Mouse (Mus musculus) inflammation-experienced regulatory T-cells, adult 6 months (primary cell): ENCODE data around the gene Minpp1. TPM values are rescaled to one million over a fixed set of nuclear protein-coding genes. Genes with fewer than 3 reads are reported as not detected.
"Not testable (repeated sequence)": the region's sequence is repeated elsewhere in the genome, so short reads cannot be mapped to it uniquely, and the experiment has no call there.

ENCODE experiments used
- ATAC-seq: one replicate; pipeline ENCODE4 v1.8.0; 2017
- polyA plus RNA-seq, 3 experiments: library from polyadenylated mRNA; unstranded; fragments of 100-300 nt; shearing (Covaris generic); gene quantifications; one replicate each; pipeline ENCODE4 v1.2.1; 2017

The Minpp1 gene
- polyA plus RNA-seq, result 10 to 100 TPM in 2 of 3 experiments, 1 to 10 TPM in 1; 8.0 to 12.0 (median 11.6) TPM

DNA sequence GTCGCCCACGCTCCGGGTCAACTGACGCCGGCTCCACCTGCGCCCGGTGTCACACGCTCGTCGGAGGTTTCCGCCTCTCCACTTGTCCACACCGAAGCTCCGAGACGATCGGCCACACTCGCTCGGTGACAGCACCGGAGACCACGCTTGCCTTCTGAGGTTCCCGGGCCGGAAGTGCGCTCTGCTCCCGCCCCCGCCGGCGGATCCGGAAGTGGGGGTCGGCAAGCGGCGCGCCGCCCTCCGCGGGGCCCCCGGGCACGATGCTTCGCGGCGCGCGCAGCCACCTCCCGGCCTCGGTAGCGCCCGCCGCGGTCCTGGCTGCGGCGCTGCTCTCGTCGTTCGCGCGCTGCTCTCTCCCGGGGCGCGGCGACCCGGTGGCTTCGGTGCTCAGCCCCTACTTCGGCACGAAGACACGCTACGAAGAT, at the start of gene Minpp1:
Gene Minpp1, plus strand, starts transcription at position 89 of the 425 bp plus-strand sequence.
- peak; percentile 87 for ATAC-seq

DNA sequence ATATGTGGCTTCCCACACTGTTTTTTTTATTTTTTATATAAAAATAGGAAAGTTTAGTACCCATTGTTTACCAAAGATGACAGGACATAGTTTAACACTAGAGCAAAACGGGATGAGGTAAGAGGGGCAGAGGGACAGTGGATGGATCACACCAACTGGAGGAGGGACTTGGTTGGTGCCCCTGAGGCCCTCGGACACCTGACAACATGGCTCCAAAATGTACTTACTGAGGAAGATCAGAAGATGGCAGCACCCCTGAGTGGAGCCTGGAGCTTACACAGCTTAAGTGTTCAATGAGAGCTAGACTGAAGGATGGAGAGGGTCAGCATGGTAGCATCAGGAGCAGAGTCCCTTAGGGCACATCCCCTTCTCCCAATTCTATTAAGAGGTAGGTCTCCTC, 46.2 kb upstream of the Minpp1 start:
- ATAC-seq, result no peak

DNA sequence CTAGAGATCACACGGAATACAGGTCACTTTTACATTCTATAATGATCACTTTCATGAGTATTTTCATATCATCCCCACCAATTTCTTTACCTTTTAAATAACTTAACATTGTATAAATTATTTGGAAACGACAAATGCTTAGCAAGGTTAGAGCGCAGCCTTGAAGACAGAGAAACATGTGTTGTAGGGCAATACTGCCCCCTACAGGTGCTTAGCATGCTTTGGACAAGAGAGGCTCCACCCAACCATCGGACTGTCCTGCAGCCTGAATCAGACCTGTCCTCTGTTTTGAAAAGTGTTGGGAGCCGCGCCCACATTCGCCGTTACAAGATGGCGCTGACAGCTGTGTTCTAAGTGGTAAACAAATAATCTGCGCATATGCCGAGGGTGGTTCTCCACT, 44.0 kb upstream of the Minpp1 start:
- no peak for ATAC-seq

DNA sequence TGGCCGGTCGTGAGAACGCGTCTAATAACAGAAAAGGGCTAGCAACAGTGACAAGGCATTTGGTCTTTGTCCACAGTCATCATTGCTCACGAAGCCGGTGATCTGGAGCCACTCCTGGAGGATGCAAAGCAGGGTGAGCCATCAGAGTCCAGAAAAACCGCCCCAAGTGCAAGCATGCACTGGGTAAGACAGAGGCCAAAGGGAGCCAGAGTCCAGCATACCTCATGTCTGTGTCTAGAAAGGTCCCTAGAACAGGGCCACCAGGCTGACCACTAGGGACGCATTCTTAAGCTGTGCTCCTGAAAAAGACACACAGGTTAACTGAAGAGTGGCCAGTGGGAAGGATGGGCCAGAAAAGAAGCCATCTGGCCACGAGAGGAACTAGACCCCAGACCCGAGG, 36.6 kb upstream of the Minpp1 start:
- ATAC-seq, result no peak

DNA sequence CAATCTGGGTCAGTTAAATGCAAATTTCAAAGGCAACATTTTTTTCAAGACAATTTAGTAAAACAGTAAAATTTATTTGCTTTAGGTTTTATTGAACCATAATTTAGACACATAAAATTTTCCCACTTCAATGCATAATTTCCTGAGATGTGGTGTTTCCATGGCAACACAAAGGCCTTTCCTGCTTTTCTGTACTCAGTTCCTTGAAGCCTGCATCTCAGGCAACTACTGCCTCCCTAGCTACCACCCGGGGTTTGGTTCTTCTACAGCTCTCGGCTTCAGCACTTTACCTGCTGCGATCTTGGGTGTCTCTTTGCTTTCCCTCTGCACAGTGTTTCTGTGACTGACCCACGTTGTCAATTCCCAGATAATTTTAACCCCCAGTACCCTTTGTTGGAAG, 33.3 kb upstream of the Minpp1 start:
- ATAC-seq, result no peak

DNA sequence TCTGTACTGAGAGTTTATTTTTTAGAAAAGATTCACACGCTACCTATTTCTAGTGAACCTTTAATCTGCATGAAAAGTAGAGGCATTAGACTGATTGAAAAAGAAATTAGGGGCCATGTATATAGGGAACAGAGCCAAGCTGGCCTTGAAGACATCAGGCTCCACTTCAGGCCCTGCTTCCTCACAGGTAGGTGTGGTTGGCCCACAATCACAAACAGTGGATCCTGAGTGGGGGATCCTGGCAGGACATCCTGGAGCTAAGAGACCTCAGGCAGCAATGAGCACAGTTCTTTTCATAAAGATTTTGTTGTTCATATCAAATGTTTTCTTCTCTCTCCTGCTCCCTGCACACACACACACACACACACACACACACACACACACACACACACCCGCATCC, 28.8 kb upstream of the Minpp1 start:
- no peak for ATAC-seq

DNA sequence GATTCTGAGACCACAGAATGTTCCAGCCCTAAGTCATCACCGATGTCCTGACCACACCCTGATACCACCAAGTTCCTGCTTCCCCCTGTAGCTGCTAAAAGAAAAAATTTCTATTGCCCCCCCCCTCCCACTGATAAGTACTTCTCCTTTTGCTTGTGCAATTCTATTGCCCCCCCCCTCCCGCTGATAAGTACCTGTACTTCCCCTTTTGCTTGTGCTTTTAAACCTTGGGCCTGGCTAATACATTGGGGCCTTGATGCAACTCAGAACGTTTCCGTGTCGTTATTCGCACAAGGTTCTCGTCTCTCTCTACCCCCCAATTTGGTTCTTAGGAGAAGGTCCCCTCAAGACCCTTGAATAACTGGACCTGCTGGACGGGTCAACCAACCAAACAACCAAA, 27.9 kb upstream of the Minpp1 start:
- not testable (repeated sequence) for ATAC-seq

DNA sequence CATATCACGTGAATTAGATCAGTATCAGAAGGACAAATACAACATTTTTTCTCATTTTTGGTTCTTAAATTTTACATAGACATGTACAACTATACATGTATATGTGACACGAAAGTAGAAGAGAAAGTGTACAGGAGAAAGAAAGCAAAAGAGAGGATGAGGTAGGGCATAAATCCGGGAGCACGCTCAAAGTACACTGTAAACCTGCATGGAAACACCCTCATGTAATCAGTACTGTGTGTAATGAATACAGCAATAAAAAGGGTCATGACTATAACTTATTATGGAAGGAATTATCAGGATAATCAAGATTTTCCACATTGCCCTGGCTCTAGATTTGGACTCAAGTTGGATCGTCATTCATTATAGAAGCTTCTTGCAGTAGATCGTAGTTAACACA, 22.5 kb upstream of the Minpp1 start:
- ATAC-seq, result no peak

DNA sequence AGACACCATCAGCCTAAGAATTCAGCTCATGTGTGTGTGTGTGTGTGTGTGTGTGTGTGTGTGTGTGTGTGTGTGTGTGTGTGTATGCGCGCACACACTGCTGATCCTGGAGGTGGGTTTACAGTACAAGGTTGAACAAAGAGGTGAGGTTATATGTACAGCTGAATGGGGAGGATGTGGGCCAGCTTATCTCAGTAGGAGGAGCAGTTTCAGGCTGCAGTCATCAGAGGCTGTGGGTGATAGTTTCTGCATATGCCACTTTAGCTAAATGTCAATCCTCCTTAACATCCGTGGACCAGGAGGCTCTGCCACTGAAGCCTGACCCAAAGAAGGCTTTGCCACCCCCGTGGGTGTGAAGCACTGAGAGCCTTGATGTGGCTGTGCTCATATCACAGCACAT, 20.3 kb upstream of the Minpp1 start:
- ATAC-seq, result peak; percentile 95

DNA sequence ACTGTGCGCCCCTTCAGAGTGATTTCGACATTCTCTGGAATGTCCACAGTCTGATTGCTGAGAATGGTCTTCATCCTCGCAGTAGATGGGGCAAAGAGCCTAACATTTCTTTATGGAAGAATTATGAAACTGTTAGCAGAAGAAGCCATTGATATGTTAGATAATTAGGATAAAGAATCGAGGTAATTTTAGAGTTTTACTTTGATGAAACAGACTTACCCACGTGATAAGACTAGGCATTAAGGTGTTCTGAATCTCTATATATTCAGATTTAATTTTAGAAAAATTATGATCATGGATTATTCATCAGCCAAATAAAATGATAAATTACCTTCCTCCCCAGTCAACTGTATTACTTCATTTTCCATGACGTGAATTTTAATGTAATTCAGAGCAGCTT, 19.1 kb upstream of the Minpp1 start, which contains the start of gene Rpl9-ps6:
Gene Rpl9-ps6, minus strand, starts transcription at position 101 of the 400 bp plus-strand sequence.
- no peak for ATAC-seq

DNA sequence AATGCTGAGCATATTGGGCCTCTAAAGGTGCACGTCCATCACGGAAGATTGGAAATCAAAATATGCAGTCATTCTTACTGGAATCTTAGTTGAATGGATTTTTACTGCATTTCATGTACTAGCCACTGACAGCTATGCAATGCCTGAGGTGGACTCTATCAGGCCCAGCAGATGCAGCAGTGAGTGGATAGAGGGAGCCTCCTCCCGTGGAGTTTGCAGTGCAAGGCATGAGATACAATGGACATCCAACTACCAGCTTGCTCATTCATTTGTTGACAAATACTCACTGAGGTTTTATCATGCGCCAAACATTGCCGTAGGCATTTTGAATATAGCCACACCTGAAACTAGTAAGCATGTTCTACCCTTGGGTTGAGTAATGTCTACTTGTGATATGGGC, 18.2 kb upstream of the Minpp1 start:
- no peak for ATAC-seq

DNA sequence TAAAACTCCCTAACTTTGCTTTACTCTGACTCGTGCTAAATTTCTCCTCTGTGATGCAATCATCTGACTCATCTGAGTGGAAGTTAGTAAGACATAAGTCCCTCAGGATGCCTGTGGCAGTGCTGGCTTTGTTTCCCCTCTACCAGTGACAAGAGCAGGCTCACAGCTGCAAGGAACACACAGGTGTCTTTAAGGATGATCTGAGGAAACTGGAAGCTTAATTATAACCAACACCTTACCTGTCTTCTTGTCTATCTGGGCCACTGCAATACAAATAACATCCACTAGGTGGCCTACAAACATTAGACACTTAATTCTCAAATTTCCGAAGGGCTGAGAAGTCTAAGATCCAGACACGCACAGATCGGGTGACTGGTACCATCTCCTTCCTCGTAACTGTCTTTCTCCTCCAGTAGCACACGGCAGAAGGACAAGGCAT, 15.5 kb upstream of the Minpp1 start:
- ATAC-seq, result peak; percentile 50

DNA sequence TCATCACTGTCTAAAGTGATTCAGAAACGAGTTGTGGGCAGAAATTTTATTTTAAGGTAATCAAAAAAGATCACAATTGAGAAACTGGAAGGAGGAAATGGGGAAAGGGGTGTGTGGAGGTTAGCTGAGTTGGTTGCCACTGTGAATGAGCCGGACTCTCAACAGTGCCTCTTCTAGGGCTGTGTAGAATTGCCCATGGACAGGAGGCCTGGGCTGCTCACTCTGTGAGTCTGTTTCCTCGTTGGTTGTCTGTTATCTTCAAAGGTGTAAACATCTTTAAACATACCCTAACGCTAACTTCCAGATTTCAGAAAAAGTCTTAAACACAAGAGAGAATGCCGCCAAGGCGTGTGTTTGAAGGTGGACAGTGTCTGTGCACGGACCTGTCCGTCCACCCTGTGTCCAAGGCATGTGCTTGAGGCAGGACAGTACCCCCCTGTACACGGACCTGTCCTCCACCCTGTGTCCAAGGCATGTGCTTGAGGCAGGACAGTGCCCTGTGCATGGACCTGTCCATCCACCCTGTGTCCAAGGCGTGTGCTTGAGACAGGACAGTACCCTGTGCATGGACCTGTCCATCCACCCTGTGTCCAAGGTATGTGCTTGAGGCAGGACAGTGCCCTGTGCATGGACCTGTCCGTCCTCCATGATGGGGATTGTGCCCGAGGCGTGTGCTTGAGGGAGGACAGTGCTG, 14.9 kb upstream of the Minpp1 start:
- no peak for ATAC-seq

DNA sequence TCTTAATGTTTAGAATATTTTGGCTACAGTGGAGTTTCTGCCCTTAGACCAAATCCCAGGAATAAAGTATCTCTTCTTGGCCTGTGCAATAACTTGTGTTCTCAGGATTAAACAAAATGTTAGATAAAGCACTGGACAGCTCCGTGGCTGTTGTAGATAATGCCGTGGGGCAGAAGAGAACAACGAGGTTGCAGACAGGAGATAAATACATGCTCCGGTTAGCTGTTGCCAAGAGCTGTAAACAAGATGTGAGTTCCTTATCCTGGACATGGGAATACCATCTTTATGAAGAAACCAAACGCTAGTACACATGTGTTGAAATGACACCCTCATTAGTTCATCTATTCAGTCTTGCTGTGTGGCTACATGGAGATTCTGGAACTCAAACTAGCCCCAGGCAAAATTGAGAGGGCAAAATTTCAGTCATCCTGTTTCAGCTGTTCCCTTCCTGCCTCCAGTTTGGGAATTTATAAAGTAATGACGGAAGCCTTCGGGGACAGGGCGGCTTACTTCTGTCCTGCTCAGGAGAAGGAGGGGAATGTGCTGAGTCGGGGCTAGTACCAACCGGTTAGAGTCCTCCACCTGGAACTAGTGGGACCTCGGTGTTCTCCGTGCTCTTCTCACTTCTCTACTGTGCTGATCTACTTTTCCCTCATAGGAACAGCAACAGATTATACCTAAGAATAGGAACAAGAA, 9.4 kb upstream of the Minpp1 start:
- ATAC-seq, result no peak

DNA sequence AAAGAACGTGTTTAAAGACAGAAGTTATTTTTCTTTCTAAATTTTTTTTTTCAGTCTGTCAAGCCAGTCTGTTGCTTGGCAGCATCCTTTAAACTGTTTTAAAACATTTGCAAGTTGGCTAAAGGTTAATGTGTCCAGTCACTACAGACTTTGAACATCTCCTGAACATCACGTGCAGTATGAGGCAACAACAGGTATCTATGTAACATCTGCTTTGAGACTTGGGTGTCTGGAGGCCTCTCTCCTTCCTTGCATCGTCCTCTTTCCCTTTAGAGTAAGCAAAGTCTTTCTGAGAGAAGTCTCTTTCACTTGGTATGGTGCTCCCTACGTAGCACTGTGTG, 8.9 kb upstream of the Minpp1 start:
- no peak for ATAC-seq

DNA sequence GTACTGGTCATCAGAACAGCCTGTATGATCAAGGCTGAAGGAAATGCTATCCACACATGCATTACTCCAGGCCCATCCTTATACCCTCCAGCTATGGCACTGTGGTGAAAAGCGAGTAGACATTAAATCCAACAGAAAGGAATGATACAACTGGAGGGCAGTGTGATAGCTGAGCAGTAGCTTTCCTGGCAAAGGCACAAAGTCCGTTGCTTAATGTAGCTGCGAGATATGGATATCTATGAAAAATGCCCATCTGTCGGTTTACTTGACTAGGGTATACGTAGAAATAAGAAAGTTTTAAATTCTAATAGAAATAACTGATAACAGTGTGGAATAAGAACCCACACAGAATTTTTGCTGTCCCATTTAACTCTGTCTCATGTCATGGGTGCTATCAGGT, 5.3 kb upstream of the Minpp1 start:
- no peak for ATAC-seq

DNA sequence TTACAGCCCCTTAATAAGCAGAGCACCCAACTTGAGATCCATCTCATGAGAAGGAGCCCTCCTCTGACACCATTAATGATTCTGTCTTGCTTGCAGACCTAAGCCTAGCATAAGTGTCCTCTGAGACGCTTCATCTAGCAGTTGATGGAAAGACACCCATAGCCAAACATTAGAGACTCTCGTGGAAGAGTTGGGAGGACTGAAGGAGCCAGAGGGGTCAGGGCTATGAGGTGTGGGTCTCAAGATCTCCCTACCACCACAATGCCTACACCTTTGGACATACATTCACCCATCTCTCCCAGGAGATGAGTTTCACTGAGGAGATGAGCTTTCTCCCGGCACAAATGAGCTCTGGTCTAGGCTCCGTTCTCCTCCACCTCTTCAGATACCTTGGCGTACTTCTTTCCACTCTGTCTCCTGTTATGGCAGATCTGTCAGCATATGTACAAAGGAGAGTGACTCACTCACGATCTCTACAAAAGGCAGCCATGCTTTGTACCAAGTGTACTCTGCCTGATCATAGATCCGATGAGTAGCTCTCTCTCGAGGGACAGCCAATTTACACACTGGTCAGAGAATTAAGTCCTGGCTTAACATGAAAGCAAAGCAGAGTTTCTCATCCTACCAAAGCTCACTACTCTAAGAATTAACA, 4.7 kb upstream of the Minpp1 start:
- no peak for ATAC-seq

DNA sequence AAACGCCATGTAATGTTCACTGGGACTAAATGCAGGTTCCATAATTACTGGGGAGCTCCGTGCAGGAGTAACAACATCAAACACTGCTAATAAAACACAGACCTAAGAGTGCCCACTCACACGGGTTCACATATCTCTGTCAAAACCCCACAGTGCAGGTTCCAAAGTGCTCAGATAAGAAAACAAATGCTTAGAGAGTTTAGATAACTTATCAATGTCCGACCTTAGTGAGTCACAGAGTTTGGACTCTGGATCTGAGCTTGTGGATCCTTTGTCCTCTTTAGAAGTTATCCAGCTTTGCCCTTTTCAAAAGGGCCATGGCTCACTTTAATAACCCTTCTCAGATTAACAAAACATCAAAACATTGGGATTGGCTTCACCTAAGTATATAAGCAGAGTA, 4.1 kb upstream of the Minpp1 start:
- ATAC-seq, result no peak

DNA sequence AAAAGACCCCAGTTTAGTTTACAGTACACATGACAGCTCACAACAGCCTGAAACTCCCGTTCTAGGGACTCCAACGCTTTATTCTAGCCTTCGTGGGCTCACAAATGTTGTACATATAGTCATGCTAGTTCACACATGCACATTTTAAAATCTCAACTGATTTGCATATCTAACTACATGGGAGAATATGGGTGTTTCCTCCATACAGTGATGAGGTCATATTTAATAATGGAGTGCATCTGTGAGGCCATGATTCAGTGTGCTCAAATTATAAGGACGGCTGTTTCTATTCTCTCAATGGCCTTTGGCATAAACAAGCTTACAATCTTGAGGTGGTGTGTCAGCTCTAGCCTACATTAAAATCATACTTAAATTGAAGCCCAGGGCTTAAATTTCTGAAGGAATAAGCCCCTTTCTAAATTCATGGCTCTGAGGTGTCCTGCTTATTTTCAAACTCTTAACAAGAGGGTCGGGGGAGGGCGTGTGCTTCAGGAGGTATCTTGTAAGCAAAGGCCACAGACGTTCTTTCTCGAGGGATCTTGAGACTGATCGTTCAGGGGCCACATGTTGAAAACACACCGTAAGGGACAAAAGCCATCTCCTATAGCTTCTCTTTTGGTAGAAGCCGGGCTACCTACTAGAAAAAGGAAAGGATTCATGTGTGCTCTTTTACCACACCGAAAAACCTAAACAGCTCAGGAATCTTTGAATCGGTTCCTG, 468 bp upstream of the Minpp1 start:
- ATAC-seq, result peak; percentile 5

DNA sequence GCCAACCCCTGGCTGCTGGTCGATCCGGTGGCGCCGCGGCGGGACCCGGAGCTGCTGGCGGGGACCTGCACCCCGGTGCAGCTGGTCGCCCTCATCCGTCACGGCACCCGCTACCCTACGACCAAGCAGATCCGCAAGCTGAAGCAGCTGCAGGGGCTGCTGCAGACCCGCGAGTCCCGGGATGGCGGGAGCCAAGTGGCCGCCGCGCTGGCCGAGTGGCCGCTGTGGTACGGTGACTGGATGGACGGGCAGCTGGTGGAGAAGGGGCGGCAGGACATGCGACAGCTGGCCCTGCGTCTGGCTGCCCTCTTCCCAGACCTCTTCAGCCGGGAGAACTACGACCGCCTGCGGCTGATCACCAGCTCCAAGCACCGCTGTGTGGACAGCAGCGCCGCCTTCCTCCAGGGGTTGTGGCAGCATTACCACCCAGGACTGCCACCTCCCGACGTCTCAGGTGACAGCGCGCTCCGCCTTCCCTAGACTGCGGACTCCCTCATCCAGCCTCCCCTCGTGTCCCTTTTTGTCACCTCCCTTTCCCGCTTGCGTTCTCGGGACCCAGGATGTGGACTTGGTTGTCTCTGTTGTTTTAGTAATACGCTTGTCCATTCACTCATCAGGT, 646 bp downstream of the Minpp1 start:
- peak; percentile 71 for ATAC-seq

DNA sequence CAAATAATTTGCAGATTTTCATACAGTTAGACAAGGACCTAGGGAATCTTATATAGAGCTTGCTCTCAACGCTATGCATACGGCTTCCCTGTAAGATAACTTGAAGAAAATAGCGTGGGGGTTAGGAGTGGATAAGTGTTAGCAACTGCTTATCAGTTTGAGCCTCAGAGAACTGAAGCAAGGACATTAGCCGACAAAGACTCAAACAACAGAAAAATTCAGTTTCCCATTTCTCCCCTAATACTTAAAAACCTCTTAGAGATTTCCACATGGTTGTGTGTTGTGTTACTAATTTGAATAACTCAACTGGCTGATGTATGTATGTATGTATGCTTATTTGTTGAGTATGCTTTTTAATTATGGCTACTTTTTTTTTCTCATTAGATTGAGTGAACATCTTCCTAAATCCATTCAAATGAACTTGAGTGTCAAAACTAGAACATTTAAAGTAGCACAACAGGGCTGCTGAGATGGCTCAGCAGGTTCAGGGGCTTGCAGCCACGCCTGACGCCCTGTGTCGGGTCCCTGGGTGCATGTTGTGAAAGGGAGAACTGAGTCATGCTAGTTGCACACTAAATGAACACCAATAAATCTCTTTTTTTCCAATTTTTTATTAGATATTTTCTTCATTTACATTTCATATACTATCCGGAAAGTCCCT, 2.2 kb downstream of the Minpp1 start:
- no peak for ATAC-seq
